Mouse (Mus musculus) stomach, embryonic 16.5 days (tissue): ENCODE measurements around the gene Gan. TPM values are rescaled to one million over a fixed set of nuclear protein-coding genes. Genes with fewer than 3 reads are reported as not detected.

Source experiments
- ATAC-seq: fragments of 200-750 bp; cut with Nextera tagmentation; 2 replicates; pipeline ENCODE4 v1.8.0; 2017; ENCODE audit warnings: moderate number of reproducible peaks, moderate TSS enrichment; ENCODE audit not compliant: insufficient read depth, low FRiP score
- H3K27ac ChIP-seq: fragments of 300-500 bp; sonication (generic); 2 replicates; pipeline ENCODE4 v1.5.1; 2014; ENCODE audit warnings: low read length
- H3K27me3 ChIP-seq: fragments of 300-500 bp; sonication (generic); 2 replicates; pipeline ENCODE4 v1.6.1; 2014; ENCODE audit warnings: low read length, control low read depth, mixed read lengths; ENCODE audit not compliant: control insufficient read depth, insufficient read depth
- H3K36me3 ChIP-seq: fragments of 300-500 bp; sonication (generic); 2 replicates; pipeline ENCODE4 v1.6.1; 2014; ENCODE audit warnings: low read length; ENCODE audit not compliant: control insufficient read depth, insufficient read depth
- H3K4me1 ChIP-seq: fragments of 300-500 bp; sonication (generic); 2 replicates; pipeline ENCODE4 v1.6.1; 2014; ENCODE audit warnings: low read length, control low read depth, mixed read lengths; ENCODE audit not compliant: control insufficient read depth, insufficient read depth
- H3K4me2 ChIP-seq: fragments of 300-500 bp; sonication (generic); 2 replicates; pipeline ENCODE4 v1.6.1; 2014; ENCODE audit warnings: low read depth, low read length, mixed read lengths
- H3K4me3 ChIP-seq: fragments of 300-500 bp; sonication (generic); replicated peaks from 2 replicates; pipeline ENCODE4 v1.5.1; 2014; ENCODE audit warnings: mild to moderate bottlenecking, low read length
- H3K9ac ChIP-seq: fragments of 300-500 bp; sonication (generic); 2 replicates; pipeline ENCODE4 v1.6.1; 2014; ENCODE audit warnings: low read length
- H3K9me3 ChIP-seq: fragments of 300-500 bp; sonication (generic); replicated peaks from 2 replicates; pipeline ENCODE4 v1.6.1; 2016; ENCODE audit warnings: low read length, control low read depth; ENCODE audit not compliant: control insufficient read depth
- WGBS: fragments of 180-500 bp; shearing (Covaris S2); extraction: QIAGEN DNeasy Blood & Tissue Kit; methylation state at CpG from one replicate; pipeline ENCODE4 v1.1.7; 2014; 5-methylcytosine and 5-hydroxymethylcytosine counted together
- polyA plus RNA-seq: library from polyadenylated mRNA; unstranded; fragments of >200 nt; fragmentation: Nextera tagmentation; extraction: Ambion mirVana; gene quantifications from 2 replicates; pipeline ENCODE4 v1.2.1, GENCODE M21; 2015

Gan gene
- polyA plus RNA-seq, 1 experiment from 2014 or later: 2.2 TPM

- no peak overlapping the region for H3K4me3 ChIP-seq
- no peaks in the 10 kb centered on the region for H3K27me3 ChIP-seq
- H3K4me2 ChIP-seq: no peak overlapping the region
- no peak overlapping the region for H3K27ac ChIP-seq
- no peak for ATAC-seq
- no peak overlapping the region for H3K9ac ChIP-seq
- H3K9me3 ChIP-seq: no peaks in the 10 kb centered on the region
- H3K4me1 ChIP-seq: peaks cover 8% of the 10 kb centered on the region; the same call in 1 of the 2 replicates
- 88% methylated on average over 9 of the region's 9 CpGs for WGBS
- H3K36me3 ChIP-seq: no peaks in the 10 kb centered on the region
These were observed 39.5 kb upstream of the Gan start for GRCm38 (mm10) chr8:117118409-117118808.

GRCm38 (mm10) chr8:117121277-117121676 is 36.7 kb upstream of the Gan start:
- H3K27me3 ChIP-seq: no peaks in the 10 kb centered on the region
- no peaks in the 10 kb centered on the region for H3K36me3 ChIP-seq
- peaks cover 3% of the 10 kb centered on the region; the same call in 1 of the 2 replicates for H3K4me1 ChIP-seq
- no peak overlapping the region for H3K4me2 ChIP-seq
- 0 out of 2 replicates have a peak overlapping the region, but pooled peaks have one; percentile 21 for H3K9ac ChIP-seq
- H3K9me3 ChIP-seq: no peaks in the 10 kb centered on the region
- 49% methylated on average over 8 of the region's 8 CpGs for WGBS
- peak overlapping the region; percentile 89 for H3K27ac ChIP-seq
- peak; percentile 83 for ATAC-seq
- no peak overlapping the region for H3K4me3 ChIP-seq

GRCm38 (mm10) chr8:117123850-117124633 is 33.9 kb upstream of the Gan start:
- no peak overlapping the region for H3K4me3 ChIP-seq
- H3K27me3 ChIP-seq: no peaks in the 10 kb centered on the region
- ATAC-seq: peak; percentile 88
- peak overlapping the region; percentile 32; the same call in 1 of the 2 replicates for H3K4me2 ChIP-seq
- H3K9me3 ChIP-seq: no peaks in the 10 kb centered on the region
- 60% methylated on average over 13 of the region's 13 CpGs for WGBS
- H3K9ac ChIP-seq: 0 out of 2 replicates have a peak overlapping the region, but pooled peaks have one; percentile 16
- H3K4me1 ChIP-seq: peaks cover 3% of the 10 kb centered on the region; the same call in 1 of the 2 replicates
- H3K27ac ChIP-seq: peak overlapping the region; percentile 92
- H3K36me3 ChIP-seq: no peaks in the 10 kb centered on the region

- 82% methylated on average over 3 of the region's 3 CpGs for WGBS
- Histone ChIP-seq H3K27ac (no peak overlapping the region), H3K4me3 (no peak overlapping the region), H3K27me3 (no peaks in the 10 kb centered on the region), H3K4me2 (no peak overlapping the region), H3K4me1 (no peaks in the 10 kb centered on the region), H3K9ac (no peak overlapping the region), H3K9me3 (no peaks in the 10 kb centered on the region), H3K36me3 (no peaks in the 10 kb centered on the region)
- ATAC-seq: no peak
These were observed 32.1 kb upstream of the Gan start for GRCm38 (mm10) chr8:117125854-117126253.

DNA sequence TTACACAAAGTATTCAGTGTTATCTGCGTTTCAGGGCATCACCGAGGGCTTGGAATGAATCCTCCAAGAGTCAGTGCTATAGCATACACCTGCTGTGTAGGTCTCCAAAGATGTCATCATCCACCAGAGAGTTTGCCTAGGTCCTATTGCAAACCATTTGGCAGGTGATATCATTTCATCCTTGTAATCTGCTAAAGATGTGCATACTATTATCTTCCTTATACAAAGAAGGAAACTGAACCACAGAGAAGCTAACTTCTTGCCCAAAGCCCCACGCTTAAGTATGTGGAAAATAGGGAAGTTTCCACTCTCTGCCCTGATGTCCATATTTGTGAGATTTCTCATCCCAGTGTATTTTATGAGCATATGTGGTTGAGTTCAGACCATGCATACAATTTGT is 31.5 kb upstream of the Gan start:
- no peak overlapping the region for H3K4me3 ChIP-seq
- no peak overlapping the region for H3K27ac ChIP-seq
- no peaks in the 10 kb centered on the region for H3K9me3 ChIP-seq
- H3K36me3 ChIP-seq: no peaks in the 10 kb centered on the region
- no peaks in the 10 kb centered on the region for H3K4me1 ChIP-seq
- no peak overlapping the region for H3K4me2 ChIP-seq
- no peaks in the 10 kb centered on the region for H3K27me3 ChIP-seq
- H3K9ac ChIP-seq: no peak overlapping the region
- no peak for ATAC-seq
- 90% methylated on average over 3 of the region's 3 CpGs for WGBS

DNA sequence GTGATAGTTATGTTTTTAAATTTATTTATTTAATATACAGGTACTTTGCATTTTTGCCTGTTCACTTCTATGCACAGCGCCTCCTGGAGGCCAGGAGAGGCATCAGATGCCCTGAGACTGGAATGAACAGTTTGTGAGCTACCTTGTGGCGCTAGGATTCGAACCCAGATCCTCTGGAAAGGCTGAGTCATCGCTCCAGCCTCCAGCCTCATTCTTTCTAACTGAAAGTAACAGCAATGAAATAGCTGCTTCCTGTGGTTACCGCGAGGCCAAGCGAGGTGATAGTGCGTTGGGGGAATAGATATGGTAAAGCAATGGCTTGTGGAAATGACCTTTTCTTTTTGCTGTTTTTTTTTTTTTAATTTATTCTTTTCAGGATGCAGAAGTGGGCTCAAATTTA is 30.9 kb upstream of the Gan start:
- no peaks in the 10 kb centered on the region for H3K36me3 ChIP-seq
- no peak overlapping the region for H3K27ac ChIP-seq
- no peak overlapping the region for H3K4me3 ChIP-seq
- no peak for ATAC-seq
- H3K4me2 ChIP-seq: no peak overlapping the region
- no peaks in the 10 kb centered on the region for H3K9me3 ChIP-seq
- 84% methylated on average over 8 of the region's 8 CpGs for WGBS
- no peaks in the 10 kb centered on the region for H3K27me3 ChIP-seq
- H3K4me1 ChIP-seq: no peaks in the 10 kb centered on the region
- H3K9ac ChIP-seq: no peak overlapping the region

DNA sequence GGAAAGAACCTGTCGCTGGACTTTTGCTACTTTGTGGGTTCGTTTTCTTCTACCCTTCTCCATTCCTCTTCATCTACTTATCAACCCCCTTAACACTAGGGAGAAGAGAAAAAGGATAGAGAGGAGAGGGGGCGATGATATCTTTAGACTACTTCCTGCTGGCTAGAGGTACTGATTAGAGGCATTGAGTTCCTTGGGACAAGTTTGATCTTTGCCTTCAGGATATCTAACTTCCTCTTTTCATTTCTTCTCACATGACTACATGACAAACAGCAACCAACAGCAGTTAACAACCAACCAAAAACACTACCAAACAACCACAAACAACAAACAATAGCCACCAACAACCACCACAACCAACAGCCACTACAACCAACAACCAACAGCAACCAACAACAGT is 24.2 kb upstream of the Gan start:
- ATAC-seq: no peak
- Histone ChIP-seq H3K4me1 (no peaks in the 10 kb centered on the region), H3K27me3 (no peaks in the 10 kb centered on the region), H3K4me3 (no peak overlapping the region), H3K4me2 (no peak overlapping the region), H3K36me3 (no peaks in the 10 kb centered on the region), H3K9me3 (no peaks in the 10 kb centered on the region), H3K27ac (no peak overlapping the region), H3K9ac (no peak overlapping the region)
- 84% methylated on average over 3 of the region's 3 CpGs for WGBS

GRCm38 (mm10) chr8:117136351-117136750 is 21.6 kb upstream of the Gan start:
- Histone ChIP-seq H3K9ac (no peak overlapping the region), H3K9me3 (peaks cover 7% of the 10 kb centered on the region; the same call in 1 of the 2 replicates), H3K4me3 (no peak overlapping the region), H3K4me1 (no peaks in the 10 kb centered on the region), H3K4me2 (no peak overlapping the region), H3K27ac (no peak overlapping the region), H3K36me3 (no peaks in the 10 kb centered on the region), H3K27me3 (no peaks in the 10 kb centered on the region)
- 33% methylated on average over 4 of the region's 4 CpGs for WGBS
- no peak for ATAC-seq

GRCm38 (mm10) chr8:117136763-117137162 is 21.2 kb upstream of the Gan start:
- Histone ChIP-seq H3K27me3 (no peaks in the 10 kb centered on the region), H3K9ac (no peak overlapping the region), H3K9me3 (peaks cover 7% of the 10 kb centered on the region; the same call in 1 of the 2 replicates), H3K4me2 (no peak overlapping the region), H3K36me3 (no peaks in the 10 kb centered on the region), H3K4me3 (no peak overlapping the region), H3K27ac (no peak overlapping the region), H3K4me1 (no peaks in the 10 kb centered on the region)
- no peak for ATAC-seq
- WGBS: 47% methylated on average over 2 of the region's 2 CpGs
